Mouse (Mus musculus) bone marrow macrophage, adult 2 months (primary cell): Measurements from ENCODE around the gene Sephs2. TPM values are rescaled to one million over a fixed set of nuclear protein-coding genes. Genes with fewer than 3 reads are reported as not detected.
A peak's percentile ranks its signal among the peaks of the same experiment; 100 is the strongest.
"Not testable (repeated sequence)": the region's sequence is repeated elsewhere in the genome, so short reads cannot be mapped to it uniquely, and the experiment has no call there.

ENCODE experiments used
- H3K27ac ChIP-seq: 2 replicates; pipeline ENCODE4 v1.5.1; 2012; ENCODE audit warnings: low read depth, low read length; ENCODE audit not compliant: insufficient read depth
- H3K4me1 ChIP-seq: 2 replicates; pipeline ENCODE4 v1.6.1; 2012; ENCODE audit warnings: low read length; ENCODE audit not compliant: control insufficient read depth, insufficient read depth
- H3K4me3 ChIP-seq: 2 replicates; pipeline ENCODE4 v1.5.1; 2012; ENCODE audit warnings: mild to moderate bottlenecking, low read length, moderate library complexity; ENCODE audit not compliant: insufficient read depth
- CTCF ChIP-seq: IDR thresholded peaks from 2 replicates; pipeline ENCODE4 v1.5.1; 2012; ENCODE audit warnings: low read depth, mild to moderate bottlenecking, low read length, moderate library complexity
- POLR2A ChIP-seq: IDR thresholded peaks from 2 replicates; pipeline ENCODE4 v1.6.1; 2012; ENCODE audit warnings: mild to moderate bottlenecking, low read depth, low read length, borderline replicate concordance
- polyA plus RNA-seq: library from polyadenylated mRNA; stranded (reverse); fragments of >200 nt; gene quantifications from 2 replicates; pipeline ENCODE4 v1.2.4, GENCODE M21; 2012; ENCODE audit not compliant: missing spikeins, insufficient read depth, insufficient read length

The Sephs2 gene
- polyA plus RNA-seq, 1 experiment, result 72.2 TPM

- no peak for TF ChIP-seq POLR2A
- no peak for TF ChIP-seq CTCF
- Histone ChIP-seq H3K27ac (peak overlapping the region; percentile 2; the same call in 1 of the 2 replicates), H3K4me3 (no peak overlapping the region), H3K4me1 (peaks cover 24% of the 10 kb centered on the region)
These were observed 17.3 kb downstream of the Sephs2 start for GRCm38 (mm10) chr7:127256518-127256917.

GRCm38 (mm10) chr7:127255965-127256364, 17.9 kb downstream of the Sephs2 start:
- Histone ChIP-seq H3K4me1 (peaks cover 20% of the 10 kb centered on the region), H3K27ac (no peak overlapping the region), H3K4me3 (no peak overlapping the region)
- TF ChIP-seq CTCF, result no peak
- TF ChIP-seq POLR2A, result no peak

- Histone ChIP-seq H3K4me3 (peak overlapping the region; percentile 62), H3K27ac (peak overlapping the region; percentile 59; the same call in 1 of the 2 replicates), H3K4me1 (peaks cover 19% of the 10 kb centered on the region; the same call in 1 of the 2 replicates)
- no peak for TF ChIP-seq CTCF
- no peak for TF ChIP-seq POLR2A
These were observed 18.8 kb downstream of the Sephs2 start for GRCm38 (mm10) chr7:127255008-127255407.

- no peak for TF ChIP-seq POLR2A
- TF ChIP-seq CTCF, result no peak
- Histone ChIP-seq H3K27ac (peak overlapping the region; percentile 59), H3K4me1 (peaks cover 16% of the 10 kb centered on the region; the same call in 1 of the 2 replicates), H3K4me3 (peak overlapping the region; percentile 68)
These were observed 19.8 kb downstream of the Sephs2 start for GRCm38 (mm10) chr7:127253821-127254769.

GRCm38 (mm10) chr7:127253341-127253740, 20.5 kb downstream of the Sephs2 start:
- H3K27ac ChIP-seq, result no peak overlapping the region
- H3K4me3 ChIP-seq, result peak overlapping the region; percentile 68
- TF ChIP-seq CTCF (no peak), POLR2A (no peak)
- peaks cover 12% of the 10 kb centered on the region; the same call in 1 of the 2 replicates for H3K4me1 ChIP-seq

- Histone ChIP-seq H3K4me1 (peaks cover 12% of the 10 kb centered on the region; the same call in 1 of the 2 replicates), H3K4me3 (no peak overlapping the region), H3K27ac (no peak overlapping the region)
- TF ChIP-seq CTCF (peak; percentile 60; the same call in 1 of the 2 replicates), POLR2A (no peak)
These were observed 21.4 kb downstream of the Sephs2 start for GRCm38 (mm10) chr7:127252414-127252813.

GRCm38 (mm10) chr7:127250511-127250910, 23.3 kb downstream of the Sephs2 start:
- H3K4me1 ChIP-seq, result peaks cover 14% of the 10 kb centered on the region
- H3K4me3 ChIP-seq, result not testable (repeated sequence)

GRCm38 (mm10) chr7:127244658-127245510, 29.0 kb downstream of the Sephs2 start:
- TF ChIP-seq POLR2A (no peak; the same call in 1 of the 2 replicates), CTCF (no peak)
- H3K4me1 ChIP-seq, result peaks cover 11% of the 10 kb centered on the region
- H3K27ac ChIP-seq, result peak overlapping the region; percentile 71
- peak overlapping the region; percentile 91 for H3K4me3 ChIP-seq

More at GRCm38 (mm10) chr7:127250511-127250910, 23.3 kb downstream of the Sephs2 start:
- H3K27ac ChIP-seq, result not testable (repeated sequence)

- no peak for TF ChIP-seq CTCF
- TF ChIP-seq POLR2A, result peak; percentile 19; the same call in 1 of the 2 replicates
- H3K4me3 ChIP-seq, result peak within 1 kb of the TSS; percentile 91
- H3K4me1 ChIP-seq, result peaks cover 11% of the 10 kb centered on the region
- peak within 1 kb of the TSS; percentile 75 for H3K27ac ChIP-seq
These were observed 29.8 kb downstream of the Sephs2 start, which contains the start of gene Zfp771 for GRCm38 (mm10) chr7:127243870-127244657. Zfp771 (plus strand) TSS chr7:127244274.
